Mouse (Mus musculus) retina, postnatal 7 days (tissue): ENCODE data around the gene Hsbp1.
A peak's percentile ranks its signal among the peaks of the same experiment; 100 is the strongest.
"Not testable (repeated sequence)": the region's sequence is repeated elsewhere in the genome, so short reads cannot be mapped to it uniquely, and the experiment has no call there.

Experiments used
- DNase-seq: peaks from one replicate; pipeline ENCODE4 v3.0.0-alpha.2; 2012; ENCODE audit warnings: low read depth, low spot score

Hsbp1 gene

GRCm38 (mm10) chr8:119344190-119344856 lies at the start of gene Hsbp1:
Hsbp1 (plus strand) TSS chr8:119344488.
- DNase-seq = peak; percentile 94

- no peak for DNase-seq
These were observed 48.8 kb upstream of the Hsbp1 start for GRCm38 (mm10) chr8:119295477-119295876.

- DNase-seq = peak; percentile 49
These were observed 46.5 kb upstream of the Hsbp1 start for GRCm38 (mm10) chr8:119297752-119298151.

GRCm38 (mm10) chr8:119300335-119300734 lies 44.0 kb upstream of the Hsbp1 start:
- no peak for DNase-seq

GRCm38 (mm10) chr8:119304196-119304595 lies 40.1 kb upstream of the Hsbp1 start:
- no peak for DNase-seq

- no peak for DNase-seq
These were observed 32.9 kb upstream of the Hsbp1 start for GRCm38 (mm10) chr8:119311412-119311811.

GRCm38 (mm10) chr8:119323215-119323614 lies 21.1 kb upstream of the Hsbp1 start:
- no peak for DNase-seq

- DNase-seq = no peak
These were observed 4.7 kb upstream of the Hsbp1 start for GRCm38 (mm10) chr8:119339546-119339945.

- no peak for DNase-seq
These were observed 682 bp upstream of the Hsbp1 start for GRCm38 (mm10) chr8:119343606-119344005.

- DNase-seq = no peak
These were observed 868 bp downstream of the Hsbp1 start for GRCm38 (mm10) chr8:119345029-119345682.

GRCm38 (mm10) chr8:119345683-119346075 lies 1.4 kb downstream of the Hsbp1 start:
- no peak for DNase-seq

GRCm38 (mm10) chr8:119351647-119352046 lies 7.4 kb downstream of the Hsbp1 start:
- DNase-seq = no peak

- DNase-seq = no peak
These were observed 8.8 kb downstream of the Hsbp1 start for GRCm38 (mm10) chr8:119352977-119353658.

- DNase-seq = no peak
These were observed 9.4 kb downstream of the Hsbp1 start for GRCm38 (mm10) chr8:119353659-119354023.

GRCm38 (mm10) chr8:119356631-119357030 lies 12.3 kb downstream of the Hsbp1 start:
- not testable (repeated sequence) for DNase-seq

GRCm38 (mm10) chr8:119358175-119358574 lies 13.9 kb downstream of the Hsbp1 start:
- DNase-seq = no peak

GRCm38 (mm10) chr8:119358836-119359235 lies 14.5 kb downstream of the Hsbp1 start:
- peak; percentile 36 for DNase-seq

- DNase-seq = no peak
These were observed 16.5 kb downstream of the Hsbp1 start for GRCm38 (mm10) chr8:119360686-119361295.

GRCm38 (mm10) chr8:119374716-119375115 lies 30.4 kb downstream of the Hsbp1 start:
- not testable (repeated sequence) for DNase-seq

GRCm38 (mm10) chr8:119378476-119378875 lies 34.2 kb downstream of the Hsbp1 start:
- DNase-seq = no peak

- DNase-seq = no peak
These were observed 36.3 kb downstream of the Hsbp1 start for GRCm38 (mm10) chr8:119380619-119381018.

GRCm38 (mm10) chr8:119384478-119384877 lies 40.2 kb downstream of the Hsbp1 start:
- peak; percentile 62 for DNase-seq
